Mouse (Mus musculus): Measurements from ENCODE around the gene Stard10. TPM values are rescaled to one million over a fixed set of nuclear protein-coding genes. Genes with fewer than 3 reads are reported as not detected.

Stard10 gene
- polyA plus RNA-seq, 1 experiment: 58.2 TPM

GRCm38 (mm10) chr7:101383756-101384155 is 66.9 kb downstream of the Stard10 start:
- peaks cover 4% of the 10 kb centered on the region for H3K4me1 ChIP-seq (ENCODE audit: control insufficient read depth, insufficient read depth, low read length)
- TF ChIP-seq CTCF (IDR thresholded peaks at IDR 0.05; ENCODE audit: low read depth, low read length) (no peak), POLR2A (IDR thresholded peaks at IDR 0.05; ENCODE audit: insufficient read depth, low read length) (no peak), EP300 (IDR thresholded peaks at IDR 0.05; ENCODE audit: insufficient read depth, low read depth, low read length) (no peak)
- no peaks in the 10 kb centered on the region for H3K9me3 ChIP-seq (replicated peaks; ENCODE audit: control insufficient read depth, insufficient read depth, low read length, poor library complexity, severe bottlenecking)
- no peak overlapping the region for H3K9ac ChIP-seq (ENCODE audit: low read depth, poor library complexity, severe bottlenecking)
- no peaks in the 10 kb centered on the region for H3K27me3 ChIP-seq (ENCODE audit: control insufficient read depth, insufficient read depth, low read length, poor library complexity, severe bottlenecking)
- no peak overlapping the region for H3K4me3 ChIP-seq (ENCODE audit: low read depth, low read length)
- H3K27ac ChIP-seq (ENCODE audit: insufficient read depth, low read length): no peak overlapping the region
- H3K36me3 ChIP-seq (ENCODE audit: control insufficient read depth, insufficient read depth, low read length, poor library complexity, severe bottlenecking): no peaks in the 10 kb centered on the region

- Histone ChIP-seq H3K27ac (ENCODE audit: insufficient read depth, low read length) (peak overlapping the region; percentile 9; the same call in 1 of the 2 replicates), H3K36me3 (ENCODE audit: control insufficient read depth, insufficient read depth, low read length, poor library complexity, severe bottlenecking) (no peaks in the 10 kb centered on the region), H3K27me3 (ENCODE audit: control insufficient read depth, insufficient read depth, low read length, poor library complexity, severe bottlenecking) (no peaks in the 10 kb centered on the region), H3K9ac (ENCODE audit: low read depth, poor library complexity, severe bottlenecking) (no peak overlapping the region), H3K9me3 (replicated peaks; ENCODE audit: control insufficient read depth, insufficient read depth, low read length, poor library complexity, severe bottlenecking) (no peaks in the 10 kb centered on the region), H3K4me3 (ENCODE audit: low read depth, low read length) (no peak overlapping the region), H3K4me1 (ENCODE audit: control insufficient read depth, insufficient read depth, low read length) (peaks cover 4% of the 10 kb centered on the region)
- TF ChIP-seq POLR2A (IDR thresholded peaks at IDR 0.05; ENCODE audit: insufficient read depth, low read length) (no peak), CTCF (IDR thresholded peaks at IDR 0.05; ENCODE audit: low read depth, low read length) (no peak), EP300 (IDR thresholded peaks at IDR 0.05; ENCODE audit: insufficient read depth, low read depth, low read length) (no peak)
Measured at GRCm38 (mm10) chr7:101384931-101385330, 68.0 kb downstream of the Stard10 start.

- no peaks in the 10 kb centered on the region for H3K27me3 ChIP-seq (ENCODE audit: control insufficient read depth, insufficient read depth, low read length, poor library complexity, severe bottlenecking)
- H3K9ac ChIP-seq (ENCODE audit: low read depth, poor library complexity, severe bottlenecking): no peak overlapping the region
- no peaks in the 10 kb centered on the region for H3K36me3 ChIP-seq (ENCODE audit: control insufficient read depth, insufficient read depth, low read length, poor library complexity, severe bottlenecking)
- no peak for TF ChIP-seq POLR2A (IDR thresholded peaks at IDR 0.05; ENCODE audit: insufficient read depth, low read length)
- 0 out of 2 replicates have a peak, but pooled peaks have one; percentile 14 for TF ChIP-seq EP300 (IDR thresholded peaks at IDR 0.05; ENCODE audit: insufficient read depth, low read depth, low read length)
- TF ChIP-seq CTCF (IDR thresholded peaks at IDR 0.05; ENCODE audit: low read depth, low read length): no peak
- no peaks in the 10 kb centered on the region for H3K9me3 ChIP-seq (replicated peaks; ENCODE audit: control insufficient read depth, insufficient read depth, low read length, poor library complexity, severe bottlenecking)
- 0 out of 2 replicates have a peak overlapping the region, but pooled peaks have one; percentile 22 for H3K27ac ChIP-seq (ENCODE audit: insufficient read depth, low read length)
- H3K4me1 ChIP-seq (ENCODE audit: control insufficient read depth, insufficient read depth, low read length): peaks cover 4% of the 10 kb centered on the region
- H3K4me3 ChIP-seq (ENCODE audit: low read depth, low read length): no peak overlapping the region
Measured at GRCm38 (mm10) chr7:101385331-101385733, 68.4 kb downstream of the Stard10 start.

GRCm38 (mm10) chr7:101385866-101386452 is 69.1 kb downstream of the Stard10 start:
- no peak overlapping the region for H3K4me3 ChIP-seq (ENCODE audit: low read depth, low read length)
- H3K27me3 ChIP-seq (ENCODE audit: control insufficient read depth, insufficient read depth, low read length, poor library complexity, severe bottlenecking): no peaks in the 10 kb centered on the region
- H3K9ac ChIP-seq (ENCODE audit: low read depth, poor library complexity, severe bottlenecking): no peak overlapping the region
- H3K36me3 ChIP-seq (ENCODE audit: control insufficient read depth, insufficient read depth, low read length, poor library complexity, severe bottlenecking): no peaks in the 10 kb centered on the region
- no peak for TF ChIP-seq EP300 (IDR thresholded peaks at IDR 0.05; ENCODE audit: insufficient read depth, low read depth, low read length)
- no peak for TF ChIP-seq POLR2A (IDR thresholded peaks at IDR 0.05; ENCODE audit: insufficient read depth, low read length)
- TF ChIP-seq CTCF (IDR thresholded peaks at IDR 0.05; ENCODE audit: low read depth, low read length): no peak
- H3K4me1 ChIP-seq (ENCODE audit: control insufficient read depth, insufficient read depth, low read length): peaks cover 4% of the 10 kb centered on the region
- 0 out of 2 replicates have a peak overlapping the region, but pooled peaks have one; percentile 22 for H3K27ac ChIP-seq (ENCODE audit: insufficient read depth, low read length)
- H3K9me3 ChIP-seq (replicated peaks; ENCODE audit: control insufficient read depth, insufficient read depth, low read length, poor library complexity, severe bottlenecking): no peaks in the 10 kb centered on the region

- H3K27ac ChIP-seq (ENCODE audit: insufficient read depth, low read length): no peak overlapping the region
- H3K9me3 ChIP-seq (replicated peaks; ENCODE audit: control insufficient read depth, insufficient read depth, low read length, poor library complexity, severe bottlenecking): no peaks in the 10 kb centered on the region
- H3K27me3 ChIP-seq (ENCODE audit: control insufficient read depth, insufficient read depth, low read length, poor library complexity, severe bottlenecking): no peaks in the 10 kb centered on the region
- H3K36me3 ChIP-seq (ENCODE audit: control insufficient read depth, insufficient read depth, low read length, poor library complexity, severe bottlenecking): no peaks in the 10 kb centered on the region
- no peak overlapping the region for H3K9ac ChIP-seq (ENCODE audit: low read depth, poor library complexity, severe bottlenecking)
- H3K4me1 ChIP-seq (ENCODE audit: control insufficient read depth, insufficient read depth, low read length): peaks cover 6% of the 10 kb centered on the region
- H3K4me3 ChIP-seq (ENCODE audit: low read depth, low read length): no peak overlapping the region
- TF ChIP-seq POLR2A (IDR thresholded peaks at IDR 0.05; ENCODE audit: insufficient read depth, low read length): no peak
- TF ChIP-seq CTCF (IDR thresholded peaks at IDR 0.05; ENCODE audit: low read depth, low read length): no peak
- no peak for TF ChIP-seq EP300 (IDR thresholded peaks at IDR 0.05; ENCODE audit: insufficient read depth, low read depth, low read length)
Measured at GRCm38 (mm10) chr7:101389256-101389655, 72.4 kb downstream of the Stard10 start.

- Histone ChIP-seq H3K9ac (ENCODE audit: low read depth, poor library complexity, severe bottlenecking) (no peak overlapping the region), H3K4me3 (ENCODE audit: low read depth, low read length) (no peak overlapping the region), H3K27ac (ENCODE audit: insufficient read depth, low read length) (no peak overlapping the region)
Measured at GRCm38 (mm10) chr7:101391909-101392479, 75.1 kb downstream of the Stard10 start.

More at GRCm38 (mm10) chr7:101391909-101392479, 75.1 kb downstream of the Stard10 start:
- TF ChIP-seq EP300 (IDR thresholded peaks at IDR 0.05; ENCODE audit: insufficient read depth, low read depth, low read length): no peak
- TF ChIP-seq CTCF (IDR thresholded peaks at IDR 0.05; ENCODE audit: low read depth, low read length): no peak
- TF ChIP-seq POLR2A (IDR thresholded peaks at IDR 0.05; ENCODE audit: insufficient read depth, low read length): no peak
- Histone ChIP-seq H3K27me3 (ENCODE audit: control insufficient read depth, insufficient read depth, low read length, poor library complexity, severe bottlenecking) (no peaks in the 10 kb centered on the region), H3K4me1 (ENCODE audit: control insufficient read depth, insufficient read depth, low read length) (peaks cover 2% of the 10 kb centered on the region), H3K9me3 (replicated peaks; ENCODE audit: control insufficient read depth, insufficient read depth, low read length, poor library complexity, severe bottlenecking) (no peaks in the 10 kb centered on the region), H3K36me3 (ENCODE audit: control insufficient read depth, insufficient read depth, low read length, poor library complexity, severe bottlenecking) (no peaks in the 10 kb centered on the region)
